Mouse (Mus musculus): ENCODE results near the gene Lrrc4c.

Gene Lrrc4c

DNA sequence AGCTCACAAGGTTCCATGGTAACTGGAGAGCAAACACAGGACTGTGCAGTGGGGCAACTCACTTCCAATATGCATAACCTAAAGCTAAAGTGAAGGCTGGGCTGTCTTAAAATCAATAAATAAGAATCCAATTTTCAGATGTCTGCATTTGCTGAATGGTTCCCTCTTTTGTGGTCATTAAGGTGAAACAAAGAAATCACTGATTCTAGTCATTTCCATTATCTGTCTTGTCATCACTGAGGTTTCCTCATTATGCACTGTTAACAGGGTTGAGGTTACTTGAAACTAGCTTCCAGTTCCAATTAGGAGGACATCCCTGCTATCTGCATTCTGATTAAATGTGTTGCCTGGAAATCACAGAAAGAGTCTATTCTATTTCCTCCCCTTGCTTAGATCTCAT, 1291.5 kb downstream of the Lrrc4c start:
- no peak for DNase-seq (ENCODE audit: low read depth)

DNA sequence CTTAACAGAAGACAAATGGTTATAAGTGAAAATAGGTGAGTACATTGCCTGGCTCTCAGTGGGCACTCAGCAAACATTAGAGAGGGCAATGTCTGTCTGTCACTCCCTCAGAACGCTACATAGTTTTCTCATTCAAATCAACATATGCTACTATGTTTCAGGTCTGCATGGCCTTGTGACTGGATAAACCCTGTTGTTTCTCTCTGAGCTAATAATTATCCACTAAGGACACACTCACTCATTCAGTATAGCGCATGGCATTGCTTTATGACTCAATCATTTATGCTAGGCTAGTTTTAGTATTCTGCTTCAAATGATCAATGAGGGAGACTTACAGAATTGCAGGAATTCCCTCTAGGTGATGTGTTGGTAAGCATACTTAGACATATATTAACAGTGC, 1292.6 kb downstream of the Lrrc4c start:
- no peak for DNase-seq (ENCODE audit: low read depth)

DNA sequence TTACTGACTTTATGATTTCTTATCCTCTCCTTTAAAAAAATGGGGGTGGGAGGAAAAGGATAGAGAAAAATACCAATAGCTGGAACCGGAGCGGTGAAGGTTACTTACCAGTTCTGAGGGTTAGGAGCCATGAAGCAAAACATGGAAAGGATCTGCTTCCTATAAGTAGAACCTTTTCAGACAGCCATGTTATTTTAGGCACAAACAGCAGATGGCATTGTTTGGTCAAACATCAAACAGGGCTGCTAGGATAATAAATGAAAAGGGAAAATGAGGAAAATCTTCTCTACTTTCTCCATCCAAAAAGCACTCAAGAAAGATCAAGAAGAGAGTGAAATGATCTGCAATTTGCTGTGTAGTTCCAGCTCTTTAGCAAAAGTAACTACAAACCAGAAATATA, 1296.8 kb downstream of the Lrrc4c start:
- no peak for DNase-seq (ENCODE audit: low read depth)

DNA sequence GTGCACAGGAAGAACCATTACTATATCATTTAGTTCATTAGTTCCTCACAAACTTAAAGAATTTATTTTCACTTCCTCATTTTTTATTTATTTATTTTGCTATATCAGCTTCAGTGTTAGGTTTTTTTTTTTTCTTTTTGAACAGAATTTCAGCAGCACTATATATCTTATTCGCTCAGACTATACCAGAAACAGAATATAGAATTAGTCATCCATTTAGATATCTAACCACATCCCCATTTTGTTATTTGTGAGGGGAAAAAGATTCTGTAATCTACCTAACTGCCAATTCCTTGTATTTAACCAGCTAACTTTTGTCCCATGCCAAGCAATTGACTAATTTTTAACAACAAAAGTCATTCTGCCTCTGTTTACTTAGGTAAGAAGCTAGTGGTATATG, 1300.6 kb downstream of the Lrrc4c start:
- DNase-seq (ENCODE audit: low read depth): no peak

DNA sequence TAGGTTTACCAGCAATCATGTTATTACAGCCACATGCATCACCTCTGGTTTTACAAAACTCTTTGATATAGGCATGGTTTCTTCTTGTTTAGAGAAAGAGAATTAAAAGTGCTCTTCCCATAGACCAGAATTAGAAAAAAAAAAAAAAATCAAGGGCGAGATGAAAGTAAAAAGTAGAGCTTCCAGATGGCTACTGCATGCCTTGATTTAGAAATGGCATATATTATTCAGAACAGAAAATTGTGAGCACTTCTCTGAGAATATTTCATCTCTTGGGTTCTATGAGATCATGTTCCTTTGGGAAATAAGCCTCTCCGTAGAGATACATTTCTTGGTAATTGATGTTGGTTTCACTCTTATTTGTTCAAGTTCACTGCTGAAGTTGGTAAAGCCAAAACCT, 1322.0 kb downstream of the Lrrc4c start:
- DNase-seq (ENCODE audit: low read depth): no peak

DNA sequence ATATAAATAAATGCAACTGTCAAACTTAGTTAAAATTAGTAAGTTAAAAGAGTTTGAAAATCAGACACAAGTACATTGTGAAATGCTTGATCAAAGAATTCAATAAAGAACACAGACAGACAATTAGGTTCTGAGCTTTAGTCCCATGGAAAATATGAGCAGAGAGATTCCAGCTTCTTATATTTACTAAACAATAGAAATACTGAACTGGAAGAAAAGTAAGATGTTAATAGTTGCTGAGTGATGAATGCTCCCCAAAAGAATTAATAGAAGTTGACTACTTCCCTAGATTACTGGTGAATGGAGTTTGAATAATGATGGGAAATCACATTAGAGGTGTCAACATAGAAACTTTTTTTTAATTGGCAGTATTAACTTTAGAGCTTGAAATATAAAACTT, 1323.7 kb downstream of the Lrrc4c start:
- DNase-seq (ENCODE audit: low read depth): no peak

DNA sequence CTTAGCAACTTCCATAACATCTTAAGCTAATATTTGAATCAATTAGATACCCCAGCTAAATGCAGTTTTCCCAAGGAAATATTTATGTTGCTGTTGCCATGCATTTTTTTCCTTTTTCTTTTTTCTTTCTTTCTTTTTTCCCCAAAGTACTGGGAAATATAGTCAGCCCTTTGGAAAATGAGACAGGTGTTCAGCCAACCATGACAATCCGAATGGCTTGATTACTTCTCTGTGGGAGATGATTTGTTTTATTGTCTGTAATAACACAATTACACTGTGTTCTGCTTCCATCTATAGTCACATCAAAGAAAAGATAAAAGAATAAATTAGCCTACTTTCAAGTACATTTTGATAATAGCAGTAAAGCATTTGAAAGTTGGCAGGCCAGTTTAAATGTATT, 1334.7 kb downstream of the Lrrc4c start:
- DNase-seq (ENCODE audit: low read depth): no peak
